Mouse (Mus musculus): Measurements from ENCODE around the gene Nsun4. TPM values are rescaled to one million over a fixed set of nuclear protein-coding genes. Genes with fewer than 3 reads are reported as not detected.

The Nsun4 gene
- total and polyA plus RNA-seq, 2 experiments from 2014 or later = 8.7 to 8.9 TPM

DNA sequence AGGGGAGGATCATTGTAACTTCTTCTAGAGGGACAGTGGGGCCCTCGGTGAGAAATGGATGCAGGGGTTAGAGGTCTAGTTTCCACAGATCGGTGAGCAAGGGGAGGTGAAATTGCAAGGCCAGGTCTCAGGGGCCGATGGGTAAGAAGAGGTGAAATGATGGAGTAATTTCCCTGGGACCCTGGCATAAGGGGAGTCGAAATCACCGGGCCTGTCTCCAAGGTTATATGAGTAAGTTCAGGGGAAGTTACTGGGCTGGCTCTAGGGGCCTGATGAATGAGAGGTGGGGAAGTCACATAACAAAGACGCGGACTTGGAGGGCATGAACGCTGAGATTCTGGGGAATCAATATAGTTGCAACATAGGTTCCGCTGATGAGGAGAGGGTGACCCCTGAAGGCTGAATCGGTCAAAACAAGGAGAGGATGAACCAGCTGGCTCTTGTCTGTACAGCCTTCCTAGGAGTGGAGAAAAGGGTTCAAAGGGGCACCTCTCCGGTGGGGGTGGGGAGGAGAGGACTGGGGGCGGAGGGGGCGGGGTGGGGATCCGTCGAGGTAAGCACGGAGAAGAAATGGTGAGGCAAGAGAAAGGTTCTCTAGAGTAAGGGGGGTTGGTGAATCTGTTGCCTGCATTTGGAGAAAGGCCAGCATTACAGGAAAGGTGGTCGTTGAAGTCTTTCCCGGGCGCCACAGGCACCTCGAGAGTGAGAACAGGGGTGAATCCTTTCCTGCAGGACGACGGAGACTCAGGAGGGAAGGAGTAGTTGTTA is 966 bp downstream of the Nsun4 start:
- Histone ChIP-seq H3K9me3 (ENCODE audit: low read length) (no peaks in the 10 kb centered on the region), H3K36me3 (ENCODE audit: insufficient read depth, low read length) (no peaks in the 10 kb centered on the region), H3K4me1 (ENCODE audit: insufficient read depth, low read length) (0 out of 2 replicates have a peak, but pooled peaks cover 2% of the 10 kb centered on the region), H3K9ac (replicated peaks; ENCODE audit: low read length, poor library complexity, severe bottlenecking) (peak overlapping the region; percentile 59), H3K4me3 (ENCODE audit: low read depth, low read length) (peak overlapping the region; percentile 54), H3K27ac (ENCODE audit: low read depth, low read length) (peak overlapping the region; percentile 77), H3K27me3 (ENCODE audit: insufficient read depth, low read length) (no peaks in the 10 kb centered on the region), H3K4me2 (ENCODE audit: low read depth, low read length, poor library complexity, severe bottlenecking) (peak overlapping the region; percentile 64)
- DNase-seq (ENCODE audit: low spot score) = peak; percentile 69
- TF ChIP-seq CTCF (IDR thresholded peaks at IDR 0.05) = peak; percentile 57
- WGBS = 9% methylated on average over 22 of the region's 22 CpGs
- peak; percentile 29 for ATAC-seq (ENCODE audit: low FRiP score)

DNA sequence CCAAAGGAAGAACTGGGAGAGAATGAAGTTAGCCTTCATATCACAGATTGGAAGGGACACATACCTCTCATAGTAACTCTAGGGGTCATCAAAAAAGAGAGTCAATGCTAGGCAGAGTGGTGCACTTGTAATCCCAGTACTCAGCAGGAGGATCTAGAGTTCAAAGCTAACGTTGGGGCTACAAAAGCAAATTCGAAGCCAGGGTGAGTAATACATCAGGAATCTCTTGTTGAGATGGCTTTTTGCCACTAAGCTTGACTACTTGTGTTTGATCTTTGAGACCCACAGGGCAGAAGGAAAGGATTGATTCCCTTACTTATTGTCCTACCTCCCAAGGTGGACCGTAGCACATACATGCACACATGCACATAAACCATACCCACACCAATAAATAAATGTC is 4.5 kb downstream of the Nsun4 start:
- 89% methylated on average over 3 of the region's 3 CpGs for WGBS

DNA sequence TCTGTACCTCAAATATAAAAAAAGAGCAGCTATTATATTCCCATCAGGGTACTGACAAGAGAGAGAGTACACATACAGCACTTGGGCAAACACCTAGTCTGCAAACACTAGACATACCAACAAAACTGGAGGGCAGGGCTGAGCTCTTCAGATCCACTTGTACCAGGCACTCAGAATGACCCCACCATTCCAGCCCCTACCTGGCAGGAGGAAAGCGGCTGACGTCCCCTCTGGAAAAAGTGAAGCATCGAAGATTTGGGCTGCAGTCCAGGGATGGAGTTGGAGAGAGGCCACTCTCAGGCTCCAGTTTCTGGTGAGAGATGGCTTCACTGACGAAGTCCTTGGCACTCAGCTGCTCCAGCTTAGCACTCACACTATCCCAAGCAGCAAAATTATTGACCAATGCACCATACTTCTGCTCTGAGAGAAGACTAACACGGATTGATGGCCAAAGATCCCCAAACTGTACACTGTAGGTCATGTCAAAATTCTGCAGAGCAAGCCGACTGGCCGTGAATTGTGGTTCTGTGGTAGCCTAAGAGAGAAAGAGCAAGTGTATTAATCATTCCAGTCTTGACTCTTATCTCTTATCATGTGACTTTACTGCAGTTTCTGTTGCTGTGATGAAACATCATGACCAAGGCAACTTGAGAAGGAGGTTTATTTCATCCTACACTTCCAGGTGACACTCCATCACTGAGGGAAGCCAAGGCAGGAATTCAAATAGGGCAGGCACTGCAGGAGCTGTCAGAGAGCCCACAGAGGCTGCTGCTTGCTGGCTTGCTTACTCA is 5.4 kb downstream of the Nsun4 start:
- WGBS = 78% methylated on average over 7 of the region's 7 CpGs
- TF ChIP-seq CTCF (IDR thresholded peaks at IDR 0.05) = no peak
- Histone ChIP-seq H3K4me2 (ENCODE audit: low read depth, low read length, poor library complexity, severe bottlenecking) (no peak overlapping the region), H3K4me1 (ENCODE audit: insufficient read depth, low read length) (no peaks in the 10 kb centered on the region), H3K9me3 (ENCODE audit: low read length) (no peaks in the 10 kb centered on the region), H3K27me3 (ENCODE audit: insufficient read depth, low read length) (no peaks in the 10 kb centered on the region), H3K9ac (replicated peaks; ENCODE audit: low read length, poor library complexity, severe bottlenecking) (no peak overlapping the region), H3K36me3 (ENCODE audit: insufficient read depth, low read length) (no peaks in the 10 kb centered on the region), H3K27ac (ENCODE audit: low read depth, low read length) (no peak overlapping the region), H3K4me3 (ENCODE audit: low read depth, low read length) (no peak overlapping the region)
- DNase-seq (ENCODE audit: low spot score) = no peak
- no peak for ATAC-seq (ENCODE audit: low FRiP score)

More for the DNA sequence above, 4.5 kb downstream of the Nsun4 start:
- H3K4me1 ChIP-seq (ENCODE audit: insufficient read depth, low read length) = no peaks in the 10 kb centered on the region
- H3K4me3 ChIP-seq (ENCODE audit: low read depth, low read length) = no peak overlapping the region
- no peaks in the 10 kb centered on the region for H3K9me3 ChIP-seq (ENCODE audit: low read length)
- H3K9ac ChIP-seq (replicated peaks; ENCODE audit: low read length, poor library complexity, severe bottlenecking) = no peak overlapping the region
- no peaks in the 10 kb centered on the region for H3K36me3 ChIP-seq (ENCODE audit: insufficient read depth, low read length)
- DNase-seq (ENCODE audit: low spot score) (no peak), ATAC-seq (ENCODE audit: low FRiP score) (no peak)
- no peak overlapping the region for H3K27ac ChIP-seq (ENCODE audit: low read depth, low read length)
- TF ChIP-seq CTCF (IDR thresholded peaks at IDR 0.05) = no peak
- no peaks in the 10 kb centered on the region for H3K27me3 ChIP-seq (ENCODE audit: insufficient read depth, low read length)
- no peak overlapping the region for H3K4me2 ChIP-seq (ENCODE audit: low read depth, low read length, poor library complexity, severe bottlenecking)

DNA sequence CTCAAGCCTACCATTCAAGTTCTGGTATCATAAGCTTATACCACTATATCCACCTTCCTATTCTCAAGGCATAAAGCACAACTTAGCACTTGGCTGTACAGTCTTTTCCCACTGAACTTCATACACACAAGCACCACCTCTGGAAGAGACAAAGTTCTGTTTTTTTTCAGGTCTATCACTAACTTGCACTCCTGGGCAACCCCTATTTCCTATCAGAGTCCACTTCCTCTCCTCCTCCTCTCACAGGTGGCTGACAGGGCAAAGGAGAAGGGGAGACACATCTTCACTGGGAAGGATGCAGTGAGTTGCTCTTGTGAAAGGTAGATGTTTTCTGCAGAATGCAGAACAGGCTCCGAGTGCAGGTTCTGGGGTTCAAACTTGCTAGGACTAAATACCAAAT is 6.0 kb downstream of the Nsun4 start:
- no peak overlapping the region for H3K9ac ChIP-seq (replicated peaks; ENCODE audit: low read length, poor library complexity, severe bottlenecking)
- WGBS = 92% methylated on average over 1 of the region's 1 CpGs
- H3K4me1 ChIP-seq (ENCODE audit: insufficient read depth, low read length) = no peaks in the 10 kb centered on the region
- H3K27me3 ChIP-seq (ENCODE audit: insufficient read depth, low read length) = no peaks in the 10 kb centered on the region
- H3K9me3 ChIP-seq (ENCODE audit: low read length) = no peaks in the 10 kb centered on the region
- no peaks in the 10 kb centered on the region for H3K36me3 ChIP-seq (ENCODE audit: insufficient read depth, low read length)
- no peak overlapping the region for H3K4me2 ChIP-seq (ENCODE audit: low read depth, low read length, poor library complexity, severe bottlenecking)
- DNase-seq (ENCODE audit: low spot score) = no peak
- no peak overlapping the region for H3K4me3 ChIP-seq (ENCODE audit: low read depth, low read length)
- no peak for TF ChIP-seq CTCF (IDR thresholded peaks at IDR 0.05)
- H3K27ac ChIP-seq (ENCODE audit: low read depth, low read length) = no peak overlapping the region
- ATAC-seq (ENCODE audit: low FRiP score) = no peak

DNA sequence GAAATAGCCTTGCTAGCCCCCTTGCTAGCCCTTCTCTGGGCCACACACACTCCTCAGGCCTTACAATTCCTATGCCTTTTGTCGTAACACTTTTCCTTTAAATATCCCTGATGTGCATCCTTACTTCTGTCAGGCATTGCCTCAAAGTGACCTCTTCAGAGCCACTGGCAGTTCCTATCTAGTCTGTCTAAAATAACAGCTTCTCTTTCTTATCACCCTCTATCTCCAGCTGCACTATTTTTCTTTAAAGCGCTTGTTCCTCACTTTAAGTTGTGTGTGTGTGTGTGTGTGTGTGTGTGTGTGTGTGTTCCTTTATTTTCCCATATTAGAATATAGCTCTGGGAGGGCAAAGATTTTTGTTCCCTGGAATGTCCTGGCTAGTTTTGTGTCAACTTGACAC is 7.1 kb downstream of the Nsun4 start:
- ATAC-seq (ENCODE audit: low FRiP score) (no peak), DNase-seq (ENCODE audit: low spot score) (no peak)
- Histone ChIP-seq H3K9ac (replicated peaks; ENCODE audit: low read length, poor library complexity, severe bottlenecking) (no peak overlapping the region), H3K4me3 (ENCODE audit: low read depth, low read length) (no peak overlapping the region), H3K4me1 (ENCODE audit: insufficient read depth, low read length) (no peaks in the 10 kb centered on the region), H3K27me3 (ENCODE audit: insufficient read depth, low read length) (no peaks in the 10 kb centered on the region), H3K9me3 (ENCODE audit: low read length) (no peaks in the 10 kb centered on the region), H3K27ac (ENCODE audit: low read depth, low read length) (no peak overlapping the region), H3K4me2 (ENCODE audit: low read depth, low read length, poor library complexity, severe bottlenecking) (no peak overlapping the region), H3K36me3 (ENCODE audit: insufficient read depth, low read length) (no peaks in the 10 kb centered on the region)
- WGBS = 90% methylated on average over 2 of the region's 2 CpGs
- TF ChIP-seq CTCF (IDR thresholded peaks at IDR 0.05) = no peak

DNA sequence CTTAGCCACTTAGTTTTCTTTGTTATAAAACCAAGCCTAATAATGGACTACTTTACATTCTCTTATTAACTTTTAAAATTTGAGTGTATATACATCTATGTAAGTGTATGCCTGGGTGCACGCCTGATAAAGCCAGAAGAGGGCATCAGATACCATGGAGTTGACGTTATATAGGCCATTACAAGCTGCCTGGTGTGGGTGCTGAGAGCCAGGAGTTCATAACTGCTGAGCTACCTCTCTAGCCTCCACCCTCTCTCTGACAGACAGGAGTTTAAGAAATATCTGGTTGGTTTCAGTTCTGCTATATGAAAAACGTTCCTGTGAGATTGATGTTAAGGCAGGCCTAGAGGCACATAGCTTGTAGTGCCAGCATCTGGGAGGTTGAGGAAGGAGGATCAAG is 11.5 kb downstream of the Nsun4 start:
- no peaks in the 10 kb centered on the region for H3K4me1 ChIP-seq (ENCODE audit: insufficient read depth, low read length)
- no peaks in the 10 kb centered on the region for H3K9me3 ChIP-seq (ENCODE audit: low read length)
- no peaks in the 10 kb centered on the region for H3K36me3 ChIP-seq (ENCODE audit: insufficient read depth, low read length)
- no peak overlapping the region for H3K27ac ChIP-seq (ENCODE audit: low read depth, low read length)
- H3K9ac ChIP-seq (replicated peaks; ENCODE audit: low read length, poor library complexity, severe bottlenecking) = no peak overlapping the region
- H3K4me3 ChIP-seq (ENCODE audit: low read depth, low read length) = no peak overlapping the region
- no peak overlapping the region for H3K4me2 ChIP-seq (ENCODE audit: low read depth, low read length, poor library complexity, severe bottlenecking)
- no peaks in the 10 kb centered on the region for H3K27me3 ChIP-seq (ENCODE audit: insufficient read depth, low read length)
- ATAC-seq (ENCODE audit: low FRiP score) (no peak), DNase-seq (ENCODE audit: low spot score) (no peak)
- 80% methylated on average over 3 of the region's 3 CpGs for WGBS
- TF ChIP-seq CTCF (IDR thresholded peaks at IDR 0.05) = no peak

All from midbrain, postnatal 0 days (tissue).